22 mouse cellular contexts compared by ENCODE assay signal in the genomic region with DNA sequence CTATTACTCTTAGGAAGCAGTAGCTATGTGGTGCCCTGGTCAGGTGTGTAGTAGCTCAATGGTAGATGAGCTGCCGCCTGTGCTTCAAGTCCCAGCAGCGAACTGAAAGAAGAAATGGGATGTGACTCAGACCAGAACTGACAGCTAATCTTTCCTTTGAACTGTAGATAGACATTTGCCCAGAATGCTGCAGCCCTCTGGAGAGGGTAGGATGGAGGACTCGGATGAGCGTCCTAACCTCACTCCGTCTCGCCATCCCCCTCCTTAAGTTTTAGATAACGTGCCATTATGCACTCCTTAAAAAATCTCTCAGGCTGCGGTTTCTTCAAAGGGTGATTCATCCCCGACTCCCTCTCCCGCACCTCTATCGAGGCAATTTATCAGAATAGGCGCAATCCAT. TPM values are rescaled to one million over a fixed set of nuclear protein-coding genes. Genes with fewer than 3 reads are reported as not detected.
A peak's percentile ranks its signal among the peaks of the same experiment; 100 is the strongest.
DNase-seq lines count a peak whose midpoint lies in the region; ATAC-seq and TF ChIP-seq lines count a peak whose summit lies in the region.
"Had no signal": no experiment of that assay in that cellular context is flagged by ENCODE, and none has a peak within 500 bp of the region (broad histone marks: within the 10 kb centered on the region; RNA-seq: fewer than 3 reads in every experiment).

No protein-coding gene starts in this region.

- TF ChIP-seq EP300 in liver, postnatal 0 days (IDR thresholded peaks at IDR 0.05; ENCODE audit: low read depth), result no peak
- peak; percentile 51 to 70 for TF ChIP-seq EP300 in MEL (IDR thresholded peaks at IDR 0.05; ENCODE audit: low read depth in 1 of 2, low read length in 2 of 2)

- peaks cover 26% of the 10 kb centered on the region for H3K36me3 ChIP-seq in kidney, embryonic 15.5 days
- peaks cover 10% of the 10 kb centered on the region; the same call in 1 of the 2 replicates for H3K36me3 ChIP-seq in liver, embryonic 15.5 days (replicated peaks)
- H3K36me3 ChIP-seq in liver, postnatal 0 days (replicated peaks; ENCODE audit: insufficient read depth, low read length), result no peaks in the 10 kb centered on the region
- peaks cover 0 to 37% of the 10 kb centered on the region in 2 experiments; a peak in 2 of 4 replicates for H3K36me3 ChIP-seq in MEL (ENCODE audit: control insufficient read depth in 1 of 2, insufficient read depth in 2 of 2, low read length in 2 of 2)

- TF ChIP-seq RAD21 in MEL (IDR thresholded peaks at IDR 0.05; ENCODE audit: low read depth, low read length), result no peak

- no peak overlapping the region for H3K9ac ChIP-seq in kidney, embryonic 15.5 days
- no peak overlapping the region for H3K9ac ChIP-seq in liver, embryonic 15.5 days
- H3K9ac ChIP-seq in liver, postnatal 0 days (replicated peaks), result no peak overlapping the region
- no peak overlapping the region for H3K9ac ChIP-seq in MEL (ENCODE audit: control insufficient read depth, low read depth, low read length, poor library complexity, severe bottlenecking)
- H3K9ac ChIP-seq: forebrain, embryonic 15.5 days; heart, embryonic 13.5 days; hindbrain, embryonic 12.5 days had no signal

- no peak overlapping the region for H3K4me2 ChIP-seq in kidney, embryonic 15.5 days
- no peak overlapping the region for H3K4me2 ChIP-seq in liver, embryonic 15.5 days
- H3K4me2 ChIP-seq in liver, postnatal 0 days (ENCODE audit: low read depth, low read length), result no peak overlapping the region
- H3K4me2 ChIP-seq: forebrain, embryonic 15.5 days; heart, embryonic 13.5 days; hindbrain, embryonic 12.5 days had no signal

- H3K27me3 ChIP-seq in kidney, embryonic 15.5 days, result no peaks in the 10 kb centered on the region
- H3K27me3 ChIP-seq in liver, embryonic 15.5 days, result no peaks in the 10 kb centered on the region
- H3K27me3 ChIP-seq in liver, postnatal 0 days (ENCODE audit: insufficient read depth, low read length), result no peaks in the 10 kb centered on the region
- no peaks in the 10 kb centered on the region for H3K27me3 ChIP-seq in MEL (ENCODE audit: control insufficient read depth in 1 of 2, insufficient read depth in 2 of 2, low read length in 2 of 2)
- H3K27me3 ChIP-seq: forebrain, embryonic 15.5 days; hindbrain, embryonic 12.5 days had no signal

- H3K4me3 ChIP-seq in kidney, embryonic 15.5 days (replicated peaks), result no peak overlapping the region
- H3K4me3 ChIP-seq in liver, embryonic 15.5 days (replicated peaks), result no peak overlapping the region
- no peak overlapping the region for H3K4me3 ChIP-seq in liver, postnatal 0 days (ENCODE audit: low read depth, low read length)
- H3K4me3 ChIP-seq in MEL (ENCODE audit: control insufficient read depth in 1 of 2, insufficient read depth in 1 of 2, low read depth in 2 of 2, low read length in 2 of 2), result peak overlapping the region in 1 of 2 experiments; percentile 18; a peak in 2 of 4 replicates
- no peak overlapping the region for H3K4me3 ChIP-seq in olfactory bulb, adult 2 months (ENCODE audit: insufficient read depth, low read depth, low read length)
- H3K4me3 ChIP-seq: forebrain, embryonic 15.5 days; heart, embryonic 13.5 days; hindbrain, embryonic 12.5 days had no signal

- 0 out of 2 replicates have a peak overlapping the region, but pooled peaks have one; percentile 3 for H3K27ac ChIP-seq in kidney, embryonic 15.5 days
- H3K27ac ChIP-seq in liver, embryonic 15.5 days (replicated peaks), result peak overlapping the region; percentile 66
- no peak overlapping the region for H3K27ac ChIP-seq in liver, postnatal 0 days (ENCODE audit: low read depth)
- peak overlapping the region; percentile 45 for H3K27ac ChIP-seq in MEL (ENCODE audit: control insufficient read depth, low read depth, low read length)
- 0 out of 2 replicates have a peak overlapping the region, but pooled peaks have one; percentile 28 for H3K27ac ChIP-seq in olfactory bulb, adult 2 months (ENCODE audit: insufficient read depth, low read depth, low read length)
- H3K27ac ChIP-seq: forebrain, embryonic 15.5 days; heart, embryonic 13.5 days; hindbrain, embryonic 12.5 days had no signal

- 65% methylated on average over 12 of the region's 12 CpGs for WGBS in kidney, embryonic 15.5 days
- 76% methylated on average over 12 of the region's 12 CpGs for WGBS in liver, embryonic 15.5 days (ENCODE audit: insufficient replicate concordance)
- 83% methylated on average over 12 of the region's 12 CpGs for WGBS in liver, postnatal 0 days (ENCODE audit: insufficient replicate concordance)
- WGBS in olfactory bulb, adult 2 months, result 49% methylated on average over 12 of the region's 12 CpGs

- ATAC-seq in kidney, embryonic 15.5 days (replicated peaks; ENCODE audit: low FRiP score), result no peak
- ATAC-seq in liver, embryonic 15.5 days (ENCODE audit: insufficient read depth), result no peak
- ATAC-seq in liver, postnatal 0 days, result no peak
- ATAC-seq: forebrain, embryonic 15.5 days; hindbrain, embryonic 16.5 days had no signal

- H3K9me3 ChIP-seq in kidney, embryonic 15.5 days (replicated peaks), result no peaks in the 10 kb centered on the region
- no peaks in the 10 kb centered on the region for H3K9me3 ChIP-seq in liver, embryonic 15.5 days (replicated peaks)
- H3K9me3 ChIP-seq in liver, postnatal 0 days (ENCODE audit: low read length), result no peaks in the 10 kb centered on the region
- no peaks in the 10 kb centered on the region for H3K9me3 ChIP-seq in MEL (replicated peaks; ENCODE audit: insufficient read depth, low read length)
- H3K9me3 ChIP-seq: forebrain, embryonic 15.5 days; heart, embryonic 13.5 days; hindbrain, embryonic 12.5 days had no signal

- TF ChIP-seq POLR2A in MEL (IDR thresholded peaks at IDR 0.05; ENCODE audit: control insufficient read depth in 1 of 2, insufficient read depth in 1 of 2, low read depth in 1 of 2, low read length in 2 of 2, poor library complexity in 1 of 2), result peak in 1 of 2 experiments; percentile 32; a peak in 1 of 4 replicates
- TF ChIP-seq POLR2A in olfactory bulb, adult 2 months (IDR thresholded peaks at IDR 0.05; ENCODE audit: insufficient read depth, low read depth, low read length), result no peak

- peaks cover 14% of the 10 kb centered on the region for H3K79me2 ChIP-seq in MEL (ENCODE audit: control insufficient read depth, insufficient read depth, low read length, poor library complexity)

- intact Hi-C loops in heart, postnatal 14 days (cut with DNase I), result loop anchor here (5.0 kb wide), 1 partner anchor 152 kb away; no protein-coding TSS in a partner anchor

- DNase-seq in kidney, adult 11 months, result no peak
- no peak for DNase-seq in liver, postnatal 0 days
- peak; percentile 70 for DNase-seq in MEL (ENCODE audit: low read depth, low spot score)
- DNase-seq in heart, postnatal 14 days, result no peak
- DNase-seq: adrenal gland, adult 8-10 months; cerebellum, adult 11 months; cerebellum, adult 8-10 months; cerebellum, postnatal 14 days; gastrocnemius, postnatal 36 days; heart, adult 11 months; heart, postnatal 4 days had no signal

- no peak for TF ChIP-seq CTCF in liver, postnatal 0 days (IDR thresholded peaks at IDR 0.05; ENCODE audit: low read depth)
- TF ChIP-seq CTCF in MEL (IDR thresholded peaks at IDR 0.05 in 2 of 3, conservative IDR thresholded peaks at IDR 0.05 in 1 of 3; ENCODE audit: control insufficient read depth in 1 of 3, insufficient read depth in 1 of 3, low read depth in 2 of 3, low read length in 3 of 3, poor library complexity in 1 of 3, severe bottlenecking in 1 of 3), result no peak
- TF ChIP-seq CTCF in olfactory bulb, adult 2 months (IDR thresholded peaks at IDR 0.05; ENCODE audit: insufficient read depth, low read depth, low read length), result no peak

- peaks cover 31% of the 10 kb centered on the region for H3K4me1 ChIP-seq in kidney, embryonic 15.5 days
- H3K4me1 ChIP-seq in liver, embryonic 15.5 days (replicated peaks), result peaks cover 68% of the 10 kb centered on the region
- peaks cover 34% of the 10 kb centered on the region for H3K4me1 ChIP-seq in liver, postnatal 0 days (ENCODE audit: insufficient read depth)
- H3K4me1 ChIP-seq in MEL (ENCODE audit: control insufficient read depth in 1 of 2, insufficient read depth in 2 of 2, low read length in 2 of 2), result peaks cover 4 to 61% of the 10 kb centered on the region in 2 experiments
- H3K4me1 ChIP-seq in olfactory bulb, adult 2 months (ENCODE audit: control insufficient read depth, insufficient read depth, low read length), result peaks cover 35% of the 10 kb centered on the region

RNA-seq across cellular contexts. Expression of gene Pdxp, which starts 6.2 kb away (rescaled TPM):
- 13.7 and 15.0 TPM in 2 replicates for polyA plus RNA-seq in kidney, embryonic 15.5 days (2015; fragmentation: Nextera tagmentation; extraction: Ambion mirVana)
- 5.4 and 5.6 TPM in 2 replicates for polyA plus RNA-seq in liver, embryonic 15.5 days (2015; fragmentation: Nextera tagmentation; extraction: Ambion mirVana)
- 1.9 and 2.1 TPM in 2 replicates for polyA plus RNA-seq in liver, postnatal 0 days (2015; fragmentation: Nextera tagmentation; extraction: Ambion mirVana)
- total RNA-seq in MEL (2012; rRNA removed), result 16.7 and 21.5 TPM in 2 replicates
- 10 to 100 TPM in 1 of 2 experiments, not detected in 1; 25.4 TPM for polyA plus RNA-seq in MEL (2012; ENCODE audit: insufficient read depth in 1 of 2, insufficient read length in 2 of 2, low read depth in 1 of 2, low replicate concordance in 2 of 2, missing spikeins in 1 of 2)
- polyA plus RNA-seq in olfactory bulb, adult 2 months (2012; ENCODE audit: insufficient read depth, insufficient read length, low replicate concordance, missing spikeins), result not detected in 2 replicates
- 1 to 10 TPM; 1.6 to 1.9 TPM for total RNA-seq in heart, postnatal 14 days (2021)

RNA-seq across cellular contexts. Expression of gene Lgals1, which starts 6.6 kb away (rescaled TPM):
- polyA plus RNA-seq in kidney, embryonic 15.5 days (2015; fragmentation: Nextera tagmentation; extraction: Ambion mirVana), result 761 and 838 TPM in 2 replicates
- polyA plus RNA-seq in liver, embryonic 15.5 days (2015; fragmentation: Nextera tagmentation; extraction: Ambion mirVana), result 315 and 397 TPM in 2 replicates
- polyA plus RNA-seq in liver, postnatal 0 days (2015; fragmentation: Nextera tagmentation; extraction: Ambion mirVana), result 93.4 and 102 TPM in 2 replicates
- 974 and 1,054 TPM in 2 replicates for total RNA-seq in MEL (2012; rRNA removed)
- polyA plus RNA-seq in MEL (2012; ENCODE audit: insufficient read depth in 1 of 2, insufficient read length in 2 of 2, low read depth in 1 of 2, low replicate concordance in 2 of 2, missing spikeins in 1 of 2), result 1,000 to 10,000 TPM in 1 of 2 experiments, 100 to 1,000 TPM in 1; 646 to 1,010 TPM
- not detected in 2 replicates for polyA plus RNA-seq in olfactory bulb, adult 2 months (2012; ENCODE audit: insufficient read depth, insufficient read length, low replicate concordance, missing spikeins)
- total RNA-seq in heart, postnatal 14 days (2021), result 100 to 1,000 TPM; 236 to 276 TPM

RNA-seq across cellular contexts. Expression of gene Nol12, which starts 14.8 kb away (rescaled TPM):
- polyA plus RNA-seq in kidney, embryonic 15.5 days (2015; fragmentation: Nextera tagmentation; extraction: Ambion mirVana), result 54.6 and 58.9 TPM in 2 replicates
- 24.5 and 26.2 TPM in 2 replicates for polyA plus RNA-seq in liver, embryonic 15.5 days (2015; fragmentation: Nextera tagmentation; extraction: Ambion mirVana)
- polyA plus RNA-seq in liver, postnatal 0 days (2015; fragmentation: Nextera tagmentation; extraction: Ambion mirVana), result 20.3 and 21.5 TPM in 2 replicates
- 39.0 and 40.8 TPM in 2 replicates for total RNA-seq in MEL (2012; rRNA removed)
- polyA plus RNA-seq in MEL (2012; ENCODE audit: insufficient read depth in 1 of 2, insufficient read length in 2 of 2, low read depth in 1 of 2, low replicate concordance in 2 of 2, missing spikeins in 1 of 2), result 100 to 1,000 TPM in 1 of 2 experiments, not detected in 1; 127 TPM
- not detected in 2 replicates for polyA plus RNA-seq in olfactory bulb, adult 2 months (2012; ENCODE audit: insufficient read depth, insufficient read length, low replicate concordance, missing spikeins)
- total RNA-seq in heart, postnatal 14 days (2021), result 10 to 100 TPM; 13.6 to 14.3 TPM

RNA-seq across cellular contexts. Expression of gene Sh3bp1, which starts 20.3 kb away (rescaled TPM):
- 34.4 and 41.6 TPM in 2 replicates for polyA plus RNA-seq in kidney, embryonic 15.5 days (2015; fragmentation: Nextera tagmentation; extraction: Ambion mirVana)
- polyA plus RNA-seq in liver, embryonic 15.5 days (2015; fragmentation: Nextera tagmentation; extraction: Ambion mirVana), result 14.4 and 15.3 TPM in 2 replicates
- polyA plus RNA-seq in liver, postnatal 0 days (2015; fragmentation: Nextera tagmentation; extraction: Ambion mirVana), result 7.4 and 8.2 TPM in 2 replicates
- 17.1 and 21.0 TPM in 2 replicates for total RNA-seq in MEL (2012; rRNA removed)
- polyA plus RNA-seq in MEL (2012; ENCODE audit: insufficient read depth in 1 of 2, insufficient read length in 2 of 2, low read depth in 1 of 2, low replicate concordance in 2 of 2, missing spikeins in 1 of 2), result 10 to 100 TPM in 1 of 2 experiments, not detected in 1; 80.2 TPM
- polyA plus RNA-seq in olfactory bulb, adult 2 months (2012; ENCODE audit: insufficient read depth, insufficient read length, low replicate concordance, missing spikeins), result not detected in 2 replicates
- 1 to 10 TPM; 4.6 to 6.3 TPM for total RNA-seq in heart, postnatal 14 days (2021)

RNA-seq across cellular contexts. Expression of gene Gm49510, which starts 20.4 kb away (rescaled TPM):
- 0.14 and 0.60 TPM in 2 replicates for polyA plus RNA-seq in kidney, embryonic 15.5 days (2015; fragmentation: Nextera tagmentation; extraction: Ambion mirVana)
- 0.08 and 0.26 TPM in 2 replicates for polyA plus RNA-seq in liver, embryonic 15.5 days (2015; fragmentation: Nextera tagmentation; extraction: Ambion mirVana)
- polyA plus RNA-seq in liver, postnatal 0 days (2015; fragmentation: Nextera tagmentation; extraction: Ambion mirVana), result 0.07 TPM in 1 of 2 replicates, not detected in the other
- 0.27 TPM in 1 of 2 replicates, not detected in the other for total RNA-seq in MEL (2012; rRNA removed)
- polyA plus RNA-seq in MEL (2012; ENCODE audit: insufficient read depth in 1 of 2, insufficient read length in 2 of 2, low read depth in 1 of 2, low replicate concordance in 2 of 2, missing spikeins in 1 of 2), result under 1 TPM in 1 of 2 experiments, not detected in 1; 0.17 TPM
- polyA plus RNA-seq in olfactory bulb, adult 2 months (2012; ENCODE audit: insufficient read depth, insufficient read length, low replicate concordance, missing spikeins), result not detected in 2 replicates
- total RNA-seq in heart, postnatal 14 days (2021), result not detected
- total RNA-seq: adrenal gland, postnatal 4 days; common myeloid progenitor, adult 5-6 weeks; gastrocnemius, adult 8-10 months; gastrocnemius, postnatal 36 days had no signal
- polyA plus RNA-seq: brain, embryonic 14.5 days; forebrain, embryonic 15.5 days; hindbrain, embryonic 16.5 days had no signal

Comparison
In these comparisons a context has a peak if more than half of its experiments do, and no peak if none do; other contexts are left out.
1. RNA of gene Lgals1, which starts 6.6 kb away (polyA plus RNA-seq): 646 to 1,010 TPM in MEL, 761 to 838 TPM in kidney, embryonic 15.5 days, 315 to 397 TPM in liver, embryonic 15.5 days and 93.4 to 102 TPM in liver, postnatal 0 days; not detected in olfactory bulb, adult 2 months; every median in the first group is over 10 times any median in the second.
2. RNA of gene Nol12, which starts 14.8 kb away (polyA plus RNA-seq): 127 TPM in MEL, 54.6 to 58.9 TPM in kidney, embryonic 15.5 days, 24.5 to 26.2 TPM in liver, embryonic 15.5 days and 20.3 to 21.5 TPM in liver, postnatal 0 days; not detected in olfactory bulb, adult 2 months; every median in the first group is over 10 times any median in the second.